Mouse (Mus musculus) brain, embryonic 14.5 days (tissue): ENCODE measurements at regions not wholly inside any gene's neighbourhood (a gene's known extent, or its start where the extent isn't known, plus 50 kb on each side); places are given as distances from the start of the nearest gene placed in this dataset.

Source experiments
- CTCF ChIP-seq: fragments of 200-500 bp; IDR thresholded peaks from 2 replicates; pipeline ENCODE4 v1.5.1; 2012; ENCODE audit warnings: inconsistent platforms, mild to moderate bottlenecking, moderate library complexity, borderline replicate concordance; ENCODE audit not compliant: insufficient read depth, insufficient read length; ENCODE audit errors: extremely low read depth
- POLR2A ChIP-seq: fragments of 200-500 bp; IDR thresholded peaks from 2 replicates; pipeline ENCODE4 v1.6.1; 2012; ENCODE audit warnings: mild to moderate bottlenecking, inconsistent platforms, borderline replicate concordance; ENCODE audit not compliant: poor library complexity, insufficient read depth, insufficient read length, severe bottlenecking; ENCODE audit errors: extremely low read depth

GRCm38 (mm10) chr9:17294327-17294726 is 793.2 kb upstream of the Fat3 start:
- no peak for TF ChIP-seq CTCF
- no peak for TF ChIP-seq POLR2A
